8 mouse cellular contexts compared by ENCODE assay signal in the genomic region with DNA sequence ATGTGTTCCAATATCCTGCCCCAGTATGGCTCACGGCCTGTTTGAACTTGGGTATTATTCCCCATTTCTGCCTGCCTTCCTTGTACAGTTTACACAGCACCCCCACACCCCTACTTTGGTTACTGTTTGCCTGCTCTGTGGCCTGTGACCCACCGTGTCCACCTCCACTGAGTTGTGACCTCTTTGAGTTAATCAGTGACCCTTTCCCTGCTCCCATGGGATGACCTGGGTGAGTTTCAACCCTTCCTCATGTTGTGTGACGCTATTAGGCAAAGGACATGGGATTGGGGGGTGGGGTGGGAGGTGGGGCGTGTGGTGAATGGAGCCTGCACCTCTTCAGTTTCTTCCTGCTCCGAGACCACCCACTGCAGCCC. TPM values are rescaled to one million over a fixed set of nuclear protein-coding genes. Genes with fewer than 3 reads are reported as not detected.
DNase-seq lines count a peak whose midpoint lies in the region; ATAC-seq and TF ChIP-seq lines count a peak whose summit lies in the region.

No protein-coding gene starts in this region.

- no peak for DNase-seq in lung, embryonic 14.5 days
- no peak for DNase-seq in lung, adult 2 months
- no peak for DNase-seq in c-Kit-positive CD71-positive TER-119-positive erythroid progenitor cells, embryonic 14.5 days (ENCODE audit: low spot score)
- DNase-seq in ovary, postnatal 10 days (ENCODE audit: low spot score): no peak
- DNase-seq in spleen, postnatal 4 days (ENCODE audit: low spot score in 2 of 2): no peak

- peak overlapping the region; percentile 16; the same call in 1 of the 2 replicates for H3K9ac ChIP-seq in lung, embryonic 14.5 days
- H3K9ac ChIP-seq in hindbrain, embryonic 12.5 days: no peak overlapping the region
- H3K9ac ChIP-seq in limb, embryonic 12.5 days (replicated peaks): no peak overlapping the region

- H3K9me3 ChIP-seq in lung, embryonic 14.5 days (ENCODE audit: low read depth, low read length): no peaks in the 10 kb centered on the region
- H3K9me3 ChIP-seq in hindbrain, embryonic 12.5 days (replicated peaks): no peaks in the 10 kb centered on the region
- no peaks in the 10 kb centered on the region for H3K9me3 ChIP-seq in limb, embryonic 12.5 days

- H3K27me3 ChIP-seq in lung, embryonic 14.5 days (ENCODE audit: insufficient read depth, low read length): no peaks in the 10 kb centered on the region
- H3K27me3 ChIP-seq in hindbrain, embryonic 12.5 days: no peaks in the 10 kb centered on the region
- H3K27me3 ChIP-seq in limb, embryonic 12.5 days: no peaks in the 10 kb centered on the region
- H3K27me3 ChIP-seq in small intestine, adult 2 months (ENCODE audit: control insufficient read depth, insufficient read depth, low read length): peaks cover 16% of the 10 kb centered on the region

- peaks cover 7% of the 10 kb centered on the region; the same call in 1 of the 2 replicates for H3K4me1 ChIP-seq in lung, embryonic 14.5 days (ENCODE audit: insufficient read depth)
- peaks cover 4% of the 10 kb centered on the region; the same call in 1 of the 2 replicates for H3K4me1 ChIP-seq in lung, adult 2 months (ENCODE audit: control insufficient read depth, insufficient read depth, low read length)
- peaks cover 20% of the 10 kb centered on the region for H3K4me1 ChIP-seq in hindbrain, embryonic 12.5 days
- peaks cover 17% of the 10 kb centered on the region for H3K4me1 ChIP-seq in limb, embryonic 12.5 days (replicated peaks)
- H3K4me1 ChIP-seq in small intestine, adult 2 months (ENCODE audit: control insufficient read depth, insufficient read depth, insufficient read length, low read length): peaks cover 7% of the 10 kb centered on the region

- WGBS in lung, embryonic 14.5 days: 48% methylated on average over 5 of the region's 5 CpGs
- WGBS in lung, adult 2 months: 62% methylated on average over 5 of the region's 5 CpGs
- WGBS in hindbrain, embryonic 12.5 days: 55% methylated on average over 5 of the region's 5 CpGs
- 77% methylated on average over 5 of the region's 5 CpGs for WGBS in limb, embryonic 12.5 days
- 30% methylated on average over 5 of the region's 5 CpGs for WGBS in small intestine, adult 2 months

- H3K4me2 ChIP-seq in lung, embryonic 14.5 days: peak overlapping the region; percentile 91
- H3K4me2 ChIP-seq in hindbrain, embryonic 12.5 days (replicated peaks): peak overlapping the region; percentile 86
- peak overlapping the region; percentile 87 for H3K4me2 ChIP-seq in limb, embryonic 12.5 days

- TF ChIP-seq POLR2A in lung, adult 2 months (IDR thresholded peaks at IDR 0.05; ENCODE audit: borderline replicate concordance, extremely low read depth, low read depth, low read length): no peak
- TF ChIP-seq POLR2A in small intestine, adult 2 months (IDR thresholded peaks at IDR 0.05; ENCODE audit: low read depth, low read length): no peak

- no peaks in the 10 kb centered on the region for H3K36me3 ChIP-seq in lung, embryonic 14.5 days (ENCODE audit: insufficient read depth)
- H3K36me3 ChIP-seq in hindbrain, embryonic 12.5 days: no peaks in the 10 kb centered on the region
- no peaks in the 10 kb centered on the region for H3K36me3 ChIP-seq in limb, embryonic 12.5 days
- peaks cover 5% of the 10 kb centered on the region; the same call in 1 of the 2 replicates for H3K36me3 ChIP-seq in small intestine, adult 2 months (ENCODE audit: control insufficient read depth, insufficient read depth, low read length)

- no peak for TF ChIP-seq CTCF in lung, embryonic 14.5 days (IDR thresholded peaks at IDR 0.05; ENCODE audit: low read depth)
- TF ChIP-seq CTCF in lung, adult 2 months (IDR thresholded peaks at IDR 0.05; ENCODE audit: insufficient read depth, low read length): no peak
- no peak for TF ChIP-seq CTCF in small intestine, adult 2 months (IDR thresholded peaks at IDR 0.05; ENCODE audit: extremely low read depth, insufficient read length, insufficient replicate concordance, low read depth, low read length)

- peak overlapping the region; percentile 68; the same call in 1 of the 2 replicates for H3K4me3 ChIP-seq in lung, embryonic 14.5 days (ENCODE audit: low read depth, low read length)
- no peak overlapping the region for H3K4me3 ChIP-seq in lung, adult 2 months (replicated peaks; ENCODE audit: extremely low read depth, low read depth, low read length)
- H3K4me3 ChIP-seq in hindbrain, embryonic 12.5 days: no peak overlapping the region
- peak overlapping the region; percentile 70 for H3K4me3 ChIP-seq in limb, embryonic 12.5 days (replicated peaks)
- H3K4me3 ChIP-seq in small intestine, adult 2 months (ENCODE audit: low read depth, low read length): peak overlapping the region; percentile 94

- no peak for ATAC-seq in lung, embryonic 14.5 days (ENCODE audit: insufficient read depth)
- no peak for ATAC-seq in hindbrain, embryonic 12.5 days (ENCODE audit: low FRiP score)
- ATAC-seq in limb, embryonic 12.5 days (ENCODE audit: insufficient number of reproducible peaks, insufficient read depth, low FRiP score, low TSS enrichment, low read depth): no peak

- H3K27ac ChIP-seq in lung, embryonic 14.5 days (ENCODE audit: low read depth): no peak overlapping the region
- H3K27ac ChIP-seq in hindbrain, embryonic 12.5 days: no peak overlapping the region
- H3K27ac ChIP-seq in limb, embryonic 12.5 days: no peak overlapping the region
- H3K27ac ChIP-seq in small intestine, adult 2 months (ENCODE audit: insufficient read depth, low read depth, low read length): peak overlapping the region; percentile 85; the same call in 1 of the 2 replicates

RNA-seq across cellular contexts. Expression of a gene that starts 1.4 kb away (rescaled TPM):
- polyA plus RNA-seq in lung, embryonic 14.5 days (2014; fragmentation: Nextera tagmentation; extraction: Ambion mirVana): 11.7 and 13.8 TPM in 2 replicates
- polyA plus RNA-seq in lung, adult 2 months (2012; rRNA removed): 42.9 and 44.5 TPM in 2 replicates
- polyA plus RNA-seq in hindbrain, embryonic 12.5 days (2016; fragmentation: Nextera tagmentation; extraction: Ambion mirVana): 20.6 and 21.4 TPM in 2 replicates
- polyA plus RNA-seq in limb, embryonic 12.5 days (2016; fragmentation: Nextera tagmentation; extraction: Ambion mirVana): 24.3 and 25.3 TPM in 2 replicates
- 48.3 and 110 TPM in 2 replicates for polyA plus RNA-seq in small intestine, adult 2 months (2012; rRNA removed)

RNA-seq across cellular contexts. Expression of a gene that starts 21.1 kb away (rescaled TPM):
- not detected in 2 replicates for polyA plus RNA-seq in lung, embryonic 14.5 days (2014; fragmentation: Nextera tagmentation; extraction: Ambion mirVana)
- 0.02 TPM in 1 of 2 replicates, not detected in the other for polyA plus RNA-seq in lung, adult 2 months (2012; rRNA removed)
- polyA plus RNA-seq in hindbrain, embryonic 12.5 days (2016; fragmentation: Nextera tagmentation; extraction: Ambion mirVana): not detected in 2 replicates
- polyA plus RNA-seq in limb, embryonic 12.5 days (2016; fragmentation: Nextera tagmentation; extraction: Ambion mirVana): not detected in 2 replicates
- polyA plus RNA-seq in small intestine, adult 2 months (2012; rRNA removed): not detected in 2 replicates

RNA-seq across cellular contexts. Expression of a gene that starts 29.2 kb away (rescaled TPM):
- not detected in 2 replicates for polyA plus RNA-seq in lung, embryonic 14.5 days (2014; fragmentation: Nextera tagmentation; extraction: Ambion mirVana)
- 0.05 and 0.09 TPM in 2 replicates for polyA plus RNA-seq in lung, adult 2 months (2012; rRNA removed)
- not detected in 2 replicates for polyA plus RNA-seq in hindbrain, embryonic 12.5 days (2016; fragmentation: Nextera tagmentation; extraction: Ambion mirVana)
- polyA plus RNA-seq in limb, embryonic 12.5 days (2016; fragmentation: Nextera tagmentation; extraction: Ambion mirVana): not detected in 2 replicates
- 0.10 and 0.41 TPM in 2 replicates for polyA plus RNA-seq in small intestine, adult 2 months (2012; rRNA removed)

Comparison
In these comparisons a context has a peak if more than half of its experiments do, and no peak if none do; other contexts are left out.
1. H3K4me3 ChIP-seq: peak in lung, embryonic 14.5 days (single experiment), limb, embryonic 12.5 days (single experiment) and small intestine, adult 2 months (single experiment); none in lung, adult 2 months (single experiment) and hindbrain, embryonic 12.5 days (single experiment).
2. Peak in every context shown above with its lines, with median percentiles within 50 percentile points of each other: H3K4me2 ChIP-seq.